Mouse (Mus musculus) spleen, adult 2 months (tissue): ENCODE data around the gene Wdr11.

Source experiments
- CTCF ChIP-seq: fragments of 200-500 bp; IDR thresholded peaks from 2 replicates; pipeline ENCODE4 v1.5.1; 2011; ENCODE audit warnings: mild to moderate bottlenecking, inconsistent platforms; ENCODE audit not compliant: insufficient read depth, insufficient read length, insufficient replicate concordance; ENCODE audit errors: extremely low read depth
- POLR2A ChIP-seq: fragments of 200-500 bp; IDR thresholded peaks from 2 replicates; pipeline ENCODE4 v1.6.1; 2011; ENCODE audit warnings: low read depth, low read length, inconsistent platforms

DNA sequence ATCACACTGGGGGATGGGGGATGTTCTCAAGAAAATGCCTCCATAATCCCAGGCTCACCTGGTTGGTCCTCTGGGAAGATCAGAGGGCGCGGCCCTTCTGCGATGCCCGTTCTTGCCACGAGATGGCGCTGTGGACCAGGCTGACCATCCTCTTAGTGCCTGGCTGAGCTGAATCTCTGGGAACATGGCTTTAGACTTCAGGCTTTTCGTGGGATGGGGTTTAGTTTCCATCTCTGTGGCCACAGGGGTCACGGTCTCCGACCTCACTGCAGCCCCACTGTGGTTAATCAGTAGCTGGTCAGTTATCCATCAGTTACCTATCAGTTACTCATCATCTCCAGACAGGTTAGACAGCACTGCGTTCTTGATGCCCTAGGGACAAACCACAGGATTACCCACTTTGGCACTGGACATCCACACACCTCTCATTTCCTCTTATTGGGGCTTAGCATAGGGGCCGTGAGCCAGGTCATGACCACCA, 62.2 kb downstream of the Wdr11 start:
- TF ChIP-seq CTCF (peak; percentile 95), POLR2A (no peak)
